Mouse (Mus musculus) hindbrain, embryonic 11.5 days (tissue): ENCODE measurements at regions not wholly inside any gene's neighbourhood (a gene's known extent, or its start where the extent isn't known, plus 50 kb on each side); places are given as distances from the start of the nearest gene placed in this dataset.

Source experiments
- ATAC-seq: fragments of 200-750 bp; cut with Nextera tagmentation; 2 replicates; pipeline ENCODE4 v1.8.0; 2017; ENCODE audit warnings: mild to moderate bottlenecking, moderate TSS enrichment, moderate library complexity; ENCODE audit not compliant: low FRiP score
- DNase-seq: peaks from one replicate; pipeline ENCODE4 v3.0.0-alpha.2; 2015; ENCODE audit warnings: low spot score
- H3K27ac ChIP-seq: fragments of 300-500 bp; sonication (generic); 2 replicates; pipeline ENCODE4 v1.5.1; 2014; ENCODE audit warnings: mild to moderate bottlenecking, low read depth, low read length
- H3K27me3 ChIP-seq: fragments of 300-500 bp; sonication (generic); 2 replicates; pipeline ENCODE4 v1.6.1; 2014; ENCODE audit warnings: mild to moderate bottlenecking, low read length, moderate library complexity, mixed read lengths; ENCODE audit not compliant: control insufficient read depth, insufficient read depth
- H3K36me3 ChIP-seq: fragments of 300-500 bp; sonication (generic); 2 replicates; pipeline ENCODE4 v1.6.1; 2014; ENCODE audit warnings: mild to moderate bottlenecking, low read length, moderate library complexity, mixed read lengths; ENCODE audit not compliant: control insufficient read depth, insufficient read depth
- H3K4me1 ChIP-seq: fragments of 300-500 bp; sonication (generic); replicated peaks from 2 replicates; pipeline ENCODE4 v1.6.1; 2014; ENCODE audit warnings: low read length, mixed read lengths; ENCODE audit not compliant: control insufficient read depth, insufficient read depth
- H3K4me2 ChIP-seq: fragments of 300-500 bp; sonication (generic); replicated peaks from 2 replicates; pipeline ENCODE4 v1.6.1; 2014; ENCODE audit warnings: mild to moderate bottlenecking, low read depth, low read length
- H3K4me3 ChIP-seq: fragments of 300-500 bp; sonication (generic); 2 replicates; pipeline ENCODE4 v1.5.1; 2014; ENCODE audit warnings: low read depth, low read length
- H3K9ac ChIP-seq: fragments of 300-500 bp; sonication (generic); 2 replicates; pipeline ENCODE4 v1.6.1; 2014; ENCODE audit warnings: low read depth, low read length
- H3K9me3 ChIP-seq: fragments of 300-500 bp; sonication (generic); 2 replicates; pipeline ENCODE4 v1.6.1; 2016; ENCODE audit warnings: low read length; ENCODE audit not compliant: control insufficient read depth
- WGBS: fragments of 180-500 bp; shearing (Covaris S2); extraction: QIAGEN DNeasy Blood & Tissue Kit; methylation state at CpG from one replicate; pipeline ENCODE4 v1.1.7; 2014; 5-methylcytosine and 5-hydroxymethylcytosine counted together

- Histone ChIP-seq H3K9me3 (no peaks in the 10 kb centered on the region), H3K36me3 (no peaks in the 10 kb centered on the region), H3K9ac (no peak overlapping the region), H3K4me2 (no peak overlapping the region), H3K4me1 (no peaks in the 10 kb centered on the region), H3K27ac (no peak overlapping the region), H3K4me3 (no peak overlapping the region), H3K27me3 (no peaks in the 10 kb centered on the region)
- 78% methylated on average over 9 of the region's 9 CpGs for WGBS
- ATAC-seq (no peak), DNase-seq (peak; percentile 12)
These were observed 401.6 kb downstream of the Rapgef2 start for GRCm38 (mm10) chr3:78884715-78885114.

- Histone ChIP-seq H3K4me3 (no peak overlapping the region), H3K4me2 (no peak overlapping the region), H3K27me3 (no peaks in the 10 kb centered on the region), H3K9ac (no peak overlapping the region), H3K9me3 (no peaks in the 10 kb centered on the region), H3K36me3 (no peaks in the 10 kb centered on the region), H3K27ac (no peak overlapping the region), H3K4me1 (no peaks in the 10 kb centered on the region)
- ATAC-seq (no peak), DNase-seq (no peak)
- 89% methylated on average over 11 of the region's 11 CpGs for WGBS
These were observed 402.3 kb downstream of the Rapgef2 start for GRCm38 (mm10) chr3:78884029-78884428.

GRCm38 (mm10) chr3:78880072-78880471, 406.2 kb downstream of the Rapgef2 start:
- no peak for ATAC-seq
- WGBS: 95% methylated on average over 13 of the region's 13 CpGs
- no peak overlapping the region for H3K27ac ChIP-seq
- no peak overlapping the region for H3K9ac ChIP-seq
- H3K4me2 ChIP-seq: no peak overlapping the region
- no peak for DNase-seq
- no peaks in the 10 kb centered on the region for H3K4me1 ChIP-seq
- H3K27me3 ChIP-seq: no peaks in the 10 kb centered on the region
- H3K9me3 ChIP-seq: no peaks in the 10 kb centered on the region
- H3K36me3 ChIP-seq: no peaks in the 10 kb centered on the region
- no peak overlapping the region for H3K4me3 ChIP-seq

GRCm38 (mm10) chr3:78877323-78877722, 409.0 kb downstream of the Rapgef2 start:
- 69% methylated on average over 3 of the region's 3 CpGs for WGBS
- H3K36me3 ChIP-seq: no peaks in the 10 kb centered on the region
- H3K4me3 ChIP-seq: no peak overlapping the region
- no peak overlapping the region for H3K27ac ChIP-seq
- H3K4me1 ChIP-seq: no peaks in the 10 kb centered on the region
- no peaks in the 10 kb centered on the region for H3K9me3 ChIP-seq
- ATAC-seq (no peak), DNase-seq (no peak)
- no peak overlapping the region for H3K4me2 ChIP-seq
- no peaks in the 10 kb centered on the region for H3K27me3 ChIP-seq
- H3K9ac ChIP-seq: no peak overlapping the region

- H3K27ac ChIP-seq: no peak overlapping the region
- H3K9me3 ChIP-seq: no peaks in the 10 kb centered on the region
- 63% methylated on average over 1 of the region's 1 CpGs for WGBS
- no peak overlapping the region for H3K9ac ChIP-seq
- no peaks in the 10 kb centered on the region for H3K4me1 ChIP-seq
- H3K4me2 ChIP-seq: no peak overlapping the region
- H3K36me3 ChIP-seq: no peaks in the 10 kb centered on the region
- DNase-seq (no peak), ATAC-seq (0 out of 2 replicates have a peak, but pooled peaks have one; percentile 10)
- H3K4me3 ChIP-seq: no peak overlapping the region
- no peaks in the 10 kb centered on the region for H3K27me3 ChIP-seq
These were observed 419.4 kb downstream of the Rapgef2 start for GRCm38 (mm10) chr3:78866896-78867295.

- ATAC-seq (peak; percentile 55; the same call in 1 of the 2 replicates), DNase-seq (no peak)
- Histone ChIP-seq H3K4me2 (no peak overlapping the region), H3K9me3 (no peaks in the 10 kb centered on the region), H3K27ac (no peak overlapping the region), H3K9ac (no peak overlapping the region), H3K36me3 (no peaks in the 10 kb centered on the region), H3K27me3 (no peaks in the 10 kb centered on the region), H3K4me1 (no peaks in the 10 kb centered on the region), H3K4me3 (no peak overlapping the region)
- WGBS: 72% methylated on average over 9 of the region's 9 CpGs
These were observed 420.1 kb downstream of the Rapgef2 start for GRCm38 (mm10) chr3:78866083-78866726.

GRCm38 (mm10) chr3:78863005-78863404, 423.3 kb downstream of the Rapgef2 start:
- Histone ChIP-seq H3K36me3 (no peaks in the 10 kb centered on the region), H3K9me3 (no peaks in the 10 kb centered on the region), H3K4me2 (no peak overlapping the region), H3K27ac (no peak overlapping the region), H3K4me3 (no peak overlapping the region), H3K9ac (no peak overlapping the region), H3K4me1 (no peaks in the 10 kb centered on the region), H3K27me3 (no peaks in the 10 kb centered on the region)
- ATAC-seq: no peak
- no peak for DNase-seq
- WGBS: 96% methylated on average over 2 of the region's 2 CpGs

GRCm38 (mm10) chr3:78846617-78847318, 439.5 kb downstream of the Rapgef2 start:
- Histone ChIP-seq H3K36me3 (no peaks in the 10 kb centered on the region), H3K9me3 (no peaks in the 10 kb centered on the region), H3K4me2 (no peak overlapping the region), H3K4me1 (no peaks in the 10 kb centered on the region), H3K9ac (no peak overlapping the region), H3K27ac (no peak overlapping the region), H3K4me3 (no peak overlapping the region), H3K27me3 (no peaks in the 10 kb centered on the region)
- WGBS: 63% methylated on average over 7 of the region's 8 CpGs
- DNase-seq (no peak), ATAC-seq (no peak)

GRCm38 (mm10) chr3:78841173-78841572, 445.1 kb downstream of the Rapgef2 start:
- no peak overlapping the region for H3K27ac ChIP-seq
- no peak overlapping the region for H3K4me2 ChIP-seq
- H3K4me1 ChIP-seq: no peaks in the 10 kb centered on the region
- H3K9me3 ChIP-seq: no peaks in the 10 kb centered on the region
- ATAC-seq: no peak
- no peak overlapping the region for H3K9ac ChIP-seq
- WGBS: 82% methylated on average over 4 of the region's 4 CpGs
- no peak overlapping the region for H3K4me3 ChIP-seq
- H3K27me3 ChIP-seq: no peaks in the 10 kb centered on the region
- H3K36me3 ChIP-seq: no peaks in the 10 kb centered on the region
- no peak for DNase-seq
